Mouse (Mus musculus) kidney, adult 2 months (tissue): ENCODE measurements around the gene Nutm1. TPM values are rescaled to one million over a fixed set of nuclear protein-coding genes. Genes with fewer than 3 reads are reported as not detected.

Experiments used
- DNase-seq: peaks from one replicate; pipeline ENCODE4 v3.0.0; 2021
- H3K27ac ChIP-seq: fragments of 200-500 bp; 2 replicates; pipeline ENCODE4 v1.5.1; 2012; ENCODE audit warnings: low read depth, low read length, control low read depth, inconsistent platforms; ENCODE audit not compliant: insufficient read depth
- H3K27me3 ChIP-seq: fragments of 200-500 bp; replicated peaks from 2 replicates; pipeline ENCODE4 v1.6.1; 2012; ENCODE audit warnings: mild to moderate bottlenecking, moderate library complexity, low read length, inconsistent platforms; ENCODE audit not compliant: control insufficient read depth, insufficient read depth
- H3K36me3 ChIP-seq: fragments of 200-500 bp; 2 replicates; pipeline ENCODE4 v1.6.1; 2012; ENCODE audit warnings: mild to moderate bottlenecking, moderate library complexity, low read length, inconsistent platforms; ENCODE audit not compliant: control insufficient read depth, insufficient read depth
- H3K4me1 ChIP-seq: fragments of 200-500 bp; 2 replicates; pipeline ENCODE4 v1.6.1; 2011; ENCODE audit warnings: low read length; ENCODE audit not compliant: control insufficient read depth, insufficient read depth
- H3K4me3 ChIP-seq: fragments of 200-500 bp; 2 replicates; pipeline ENCODE4 v1.5.1; 2011; ENCODE audit warnings: mild to moderate bottlenecking, low read depth, low read length, control low read depth; ENCODE audit not compliant: insufficient read depth
- CTCF ChIP-seq: fragments of 200-500 bp; conservative IDR thresholded peaks from 2 replicates; pipeline ENCODE4 v1.5.1; 2011; ENCODE audit warnings: low read depth, mild to moderate bottlenecking, control low read depth, low read length, moderate library complexity, mixed read lengths; ENCODE audit not compliant: insufficient read depth, insufficient read length
- POLR2A ChIP-seq: fragments of 200-500 bp; IDR thresholded peaks from one replicate; pipeline ENCODE4 v1.6.1; 2011; ENCODE audit warnings: low read depth, low read length, control low read depth
- WGBS: fragments of 180-500 bp; shearing (Covaris S2); methylation state at CpG from one replicate; pipeline ENCODE4 v1.1.7; 2018; 5-methylcytosine and 5-hydroxymethylcytosine counted together
- polyA plus RNA-seq: library from polyadenylated mRNA; depleted of rRNA; stranded (reverse); fragments of >200 nt; gene quantifications from 2 replicates; pipeline ENCODE4 v1.2.3, GENCODE M21; 2012

The Nutm1 gene
- polyA plus RNA-seq, 1 experiment: 0.02 TPM

DNA sequence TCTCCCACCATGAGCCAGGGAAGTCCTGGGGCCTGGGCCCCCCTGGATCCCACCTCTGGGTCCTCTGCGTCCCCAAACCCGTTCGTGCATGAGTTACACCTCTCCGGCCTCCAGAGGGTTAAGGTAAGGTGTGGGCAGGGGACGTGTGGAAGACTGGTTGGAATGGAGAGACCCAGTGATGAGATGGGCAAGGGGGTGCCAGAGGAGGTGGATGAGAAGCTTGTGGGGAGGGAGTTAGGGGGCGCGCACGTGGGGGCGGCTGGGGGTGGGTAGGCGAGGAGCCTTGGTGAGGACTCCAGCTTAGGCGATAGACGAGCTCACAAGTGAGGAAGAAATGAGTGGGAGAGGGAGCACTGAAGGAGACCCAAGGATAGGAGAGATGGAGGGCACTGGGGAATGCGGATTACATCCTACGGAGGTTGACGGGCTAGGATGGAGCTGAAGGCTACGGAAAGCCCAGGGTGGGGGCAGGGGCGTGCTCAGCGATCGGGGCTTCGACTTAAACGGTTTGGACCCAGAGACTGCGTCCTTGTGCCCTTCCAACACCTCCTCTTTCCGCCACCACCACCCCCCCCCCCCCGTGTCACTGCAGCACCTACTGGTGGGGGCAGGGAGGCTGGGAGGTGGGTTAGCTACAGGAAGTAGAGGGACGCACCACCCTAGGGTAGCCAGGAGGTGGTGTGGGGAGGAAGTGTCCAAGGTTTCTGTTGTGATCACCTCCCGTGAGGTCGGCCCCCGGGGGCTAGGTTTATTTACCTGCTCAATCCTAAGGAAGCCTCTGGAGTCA is 19.0 kb downstream of the Nutm1 start:
- H3K27me3 ChIP-seq: no peaks in the 10 kb centered on the region
- no peak for TF ChIP-seq POLR2A
- DNase-seq: peak; percentile 16
- no peak overlapping the region for H3K27ac ChIP-seq
- WGBS: 2% methylated on average over 27 of the region's 28 CpGs
- H3K4me1 ChIP-seq: no peaks in the 10 kb centered on the region
- no peaks in the 10 kb centered on the region for H3K36me3 ChIP-seq
- H3K4me3 ChIP-seq: peak overlapping the region; percentile 81

DNA sequence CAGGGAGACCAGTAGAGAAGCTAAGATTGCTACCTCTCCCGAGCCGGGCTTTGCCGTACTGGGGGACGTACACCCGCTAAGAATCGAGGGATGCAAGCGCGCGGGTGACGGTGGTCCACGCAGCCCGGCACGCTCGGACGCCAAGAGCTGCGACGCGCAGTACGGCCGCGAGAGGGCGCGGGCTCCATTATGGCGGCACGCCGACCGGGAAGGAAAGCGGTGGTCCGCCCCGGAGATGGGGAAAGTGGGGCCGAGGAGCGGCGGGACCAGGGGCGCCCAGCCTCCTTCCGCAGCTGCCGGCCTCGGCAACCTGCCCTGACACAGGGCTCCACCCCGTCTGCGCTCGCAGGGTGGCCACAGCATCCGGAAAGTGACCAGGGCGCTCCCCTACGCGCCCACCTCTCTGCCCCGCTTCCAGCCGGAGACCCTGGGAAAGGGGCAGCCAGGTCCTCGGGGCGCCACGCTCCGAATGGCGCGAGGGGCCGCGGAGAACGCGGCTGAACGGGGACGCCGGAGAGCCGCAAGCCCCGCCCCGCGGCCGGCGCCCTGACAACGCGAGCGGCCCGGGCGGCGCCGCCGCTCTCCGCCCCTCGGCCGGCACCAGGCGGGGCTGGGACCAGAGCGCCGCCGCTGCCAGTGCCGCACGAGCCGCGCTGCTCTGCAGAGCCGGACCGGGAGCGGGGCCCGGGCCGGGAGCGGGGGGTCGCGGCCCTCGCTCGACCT is 19.7 kb downstream of the Nutm1 start, which contains the start of gene Lpcat4:
Gene Lpcat4, plus strand, starts transcription at position 257 of the 723 bp plus-strand sequence.
- Histone ChIP-seq H3K27me3 (no peaks in the 10 kb centered on the region), H3K36me3 (no peaks in the 10 kb centered on the region), H3K27ac (peak within 1 kb of the TSS; percentile 81), H3K4me1 (no peaks in the 10 kb centered on the region), H3K4me3 (peak within 1 kb of the TSS; percentile 81)
- DNase-seq: peak; percentile 86
- under 1% methylated on average over 94 of the region's 94 CpGs for WGBS
- no peak for TF ChIP-seq POLR2A
- TF ChIP-seq CTCF: peak; percentile 73

DNA sequence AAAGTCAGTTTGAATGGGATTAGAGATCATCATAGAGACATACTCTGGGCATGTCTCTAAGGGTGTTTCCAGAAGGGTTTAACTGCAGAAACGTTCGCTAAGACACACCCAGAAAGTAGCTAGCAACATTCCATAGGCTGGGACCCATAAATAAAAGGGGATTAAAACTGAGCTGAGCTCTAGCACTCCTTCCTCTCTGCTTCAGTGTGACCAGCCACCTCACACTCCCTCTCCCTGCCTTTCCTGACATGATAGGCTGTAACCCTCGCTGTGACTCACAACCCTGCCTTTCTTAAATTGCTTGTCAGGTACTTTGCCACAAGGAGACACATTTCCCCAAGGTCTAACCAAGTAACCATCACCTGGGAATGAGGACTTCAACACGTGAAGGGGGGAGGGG is 21.1 kb downstream of the Nutm1 start:
- no peaks in the 10 kb centered on the region for H3K4me1 ChIP-seq
- H3K36me3 ChIP-seq: no peaks in the 10 kb centered on the region
- TF ChIP-seq CTCF (no peak), POLR2A (no peak)
- H3K4me3 ChIP-seq: no peak overlapping the region
- WGBS: 20% methylated on average over 4 of the region's 4 CpGs
- no peaks in the 10 kb centered on the region for H3K27me3 ChIP-seq
- H3K27ac ChIP-seq: no peak overlapping the region
- DNase-seq: no peak

DNA sequence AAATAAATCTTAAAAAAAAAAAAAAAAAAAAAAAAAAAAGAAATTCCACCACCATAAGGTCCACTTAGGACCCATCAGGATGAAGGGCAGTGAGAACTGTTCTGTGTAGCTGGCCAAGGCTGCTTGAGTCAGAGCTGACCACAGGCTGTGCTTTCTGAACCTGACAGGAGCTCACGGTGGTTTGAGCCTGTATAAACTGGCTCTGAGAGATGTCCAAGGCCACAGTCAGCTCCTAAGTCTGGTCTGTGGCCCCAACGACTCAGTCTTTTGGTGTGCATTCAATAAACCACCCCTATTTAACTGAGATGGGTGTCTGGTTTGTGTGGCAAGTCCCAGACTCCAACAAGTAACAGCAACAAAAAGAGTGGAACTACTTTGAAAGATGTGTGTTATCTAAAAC is 22.5 kb downstream of the Nutm1 start:
- Histone ChIP-seq H3K27me3 (no peaks in the 10 kb centered on the region), H3K4me3 (no peak overlapping the region), H3K27ac (no peak overlapping the region), H3K36me3 (no peaks in the 10 kb centered on the region), H3K4me1 (no peaks in the 10 kb centered on the region)
- TF ChIP-seq POLR2A (no peak), CTCF (no peak)
- DNase-seq: no peak
- WGBS: 62% methylated on average over 2 of the region's 2 CpGs

DNA sequence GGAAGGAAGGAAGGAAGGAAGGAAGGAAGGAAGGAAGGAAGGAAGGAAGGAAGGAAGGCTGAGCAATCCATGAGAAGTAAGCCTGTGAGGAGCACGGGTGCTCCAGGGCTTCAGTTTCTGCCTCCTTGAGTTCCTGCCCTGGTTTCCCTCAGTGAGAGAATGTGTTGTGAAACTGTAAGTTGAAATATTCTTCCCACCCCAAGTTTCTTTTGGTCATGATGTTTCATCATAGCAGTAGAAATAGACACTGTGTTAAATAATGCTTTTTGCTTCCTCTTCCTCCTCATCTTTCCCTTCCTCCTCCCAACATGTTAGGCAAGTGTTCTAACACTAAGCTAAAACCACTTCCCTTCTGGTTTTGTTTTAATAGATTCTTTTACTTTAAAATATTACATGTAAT is 26.5 kb downstream of the Nutm1 start:
- no peak for TF ChIP-seq CTCF
- no peak for TF ChIP-seq POLR2A
- no peak for DNase-seq
- WGBS: 72% methylated on average over 1 of the region's 1 CpGs
- H3K4me1 ChIP-seq: no peaks in the 10 kb centered on the region
- H3K36me3 ChIP-seq: no peaks in the 10 kb centered on the region
- no peak overlapping the region for H3K4me3 ChIP-seq
- H3K27ac ChIP-seq: no peak overlapping the region
- H3K27me3 ChIP-seq: no peaks in the 10 kb centered on the region

DNA sequence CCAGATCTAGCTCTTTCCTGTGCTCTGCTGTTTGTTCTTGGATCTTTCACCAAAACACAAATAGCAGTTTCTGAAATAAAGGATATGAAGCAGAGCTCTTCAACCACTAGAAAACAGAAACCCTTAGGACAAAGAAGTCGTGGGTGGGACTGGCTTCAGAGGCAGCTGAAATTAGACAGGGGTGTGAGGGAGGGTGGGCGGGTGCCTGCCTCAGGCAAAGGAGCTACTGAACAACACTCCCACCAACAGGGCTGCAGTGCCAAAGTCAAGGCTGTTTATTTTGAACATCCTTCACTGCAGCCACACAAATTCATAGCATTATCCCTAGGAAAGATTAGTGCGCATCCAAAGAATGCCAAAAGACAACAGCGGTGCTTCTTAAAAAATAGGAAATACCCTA is 34.7 kb downstream of the Nutm1 start:
- Histone ChIP-seq H3K27ac (no peak overlapping the region), H3K4me1 (no peaks in the 10 kb centered on the region), H3K27me3 (no peaks in the 10 kb centered on the region), H3K4me3 (no peak overlapping the region), H3K36me3 (no peaks in the 10 kb centered on the region)
- no peak for DNase-seq
- WGBS: 64% methylated on average over 4 of the region's 4 CpGs
- TF ChIP-seq CTCF (no peak), POLR2A (no peak)

DNA sequence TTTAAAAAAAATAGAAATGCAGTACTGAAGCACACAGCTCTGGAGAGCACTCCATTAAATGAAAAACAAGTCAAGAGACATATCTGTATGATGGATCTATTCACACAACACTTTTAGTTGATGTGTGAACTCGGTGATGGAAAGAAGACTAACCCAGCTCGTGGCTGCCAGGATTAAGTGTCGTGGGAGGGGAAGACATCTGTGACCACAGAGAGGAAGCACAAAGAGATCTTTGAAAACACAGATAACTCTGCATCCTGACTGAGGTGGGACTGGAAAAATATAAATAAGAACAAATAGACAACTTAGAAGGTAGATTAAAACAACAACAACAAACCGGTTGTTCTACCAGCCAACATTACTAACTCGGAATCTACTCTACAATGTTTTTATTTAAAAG is 36.5 kb downstream of the Nutm1 start:
- Histone ChIP-seq H3K4me1 (no peaks in the 10 kb centered on the region), H3K36me3 (no peaks in the 10 kb centered on the region), H3K27me3 (no peaks in the 10 kb centered on the region), H3K4me3 (no peak overlapping the region), H3K27ac (no peak overlapping the region)
- TF ChIP-seq CTCF: no peak
- TF ChIP-seq POLR2A: no peak
- WGBS: 59% methylated on average over 5 of the region's 5 CpGs
- no peak for DNase-seq
